Mouse (Mus musculus): ENCODE data around the gene Rtbdn.

The Rtbdn gene

GRCm38 (mm10) chr8:84995680-84996079 is 48.9 kb downstream of the Rtbdn start:
- DNase-seq (ENCODE audit: extremely low read depth, low read depth, low spot score) = no peak

- no peak for DNase-seq (ENCODE audit: extremely low read depth, low read depth, low spot score)
Measured at GRCm38 (mm10) chr8:84996978-84997377, 50.2 kb downstream of the Rtbdn start.

- no peak for DNase-seq (ENCODE audit: extremely low read depth, low read depth, low spot score)
Measured at GRCm38 (mm10) chr8:84997649-84998295, 51.0 kb downstream of the Rtbdn start.
